Mouse (Mus musculus): ENCODE data around the gene Nccrp1. TPM values are rescaled to one million over a fixed set of nuclear protein-coding genes. Genes with fewer than 3 reads are reported as not detected.
A peak's percentile ranks its signal among the peaks of the same experiment; 100 is the strongest.
"Not testable (repeated sequence)": the region's sequence is repeated elsewhere in the genome, so short reads cannot be mapped to it uniquely, and the experiment has no call there.

The Nccrp1 gene
- total and polyA plus RNA-seq, 2 experiments from 2014 or later = not detected

DNA sequence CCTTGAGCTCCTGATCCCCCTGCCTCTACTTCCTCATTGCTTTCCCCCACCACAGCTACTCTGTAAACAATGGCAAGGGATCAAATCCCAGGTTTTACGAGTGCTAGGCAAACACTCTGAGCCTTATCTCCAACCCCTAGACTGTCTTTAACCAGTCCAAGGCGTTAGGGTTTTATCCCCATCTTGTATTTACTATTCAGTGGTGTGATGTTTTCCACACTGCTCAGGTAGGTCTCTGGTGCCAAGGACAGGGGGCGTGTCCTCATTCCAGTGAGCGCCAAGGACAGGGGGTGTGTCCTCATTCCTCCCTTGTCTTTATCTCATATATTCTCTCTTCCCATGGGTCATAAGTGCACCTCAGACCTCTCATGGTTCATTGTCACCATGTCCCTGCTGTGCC is 6.5 kb downstream of the Nccrp1 start, which contains the start of gene Sycn:
Gene Sycn, plus strand, starts transcription at position 360 of the 400 bp plus-strand sequence.
- H3K9me3 ChIP-seq (replicated peaks; ENCODE audit: control insufficient read depth, low read length) = no peaks in the 10 kb centered on the region
- peaks cover 22% of the 10 kb centered on the region for H3K27me3 ChIP-seq (ENCODE audit: control insufficient read depth, insufficient read depth, low read length)
- H3K27ac ChIP-seq (ENCODE audit: low read depth) = no peak within 1 kb of the TSS
- no peak within 1 kb of the TSS for H3K9ac ChIP-seq (replicated peaks; ENCODE audit: low read depth, low read length)
- no peak within 1 kb of the TSS for H3K4me2 ChIP-seq (ENCODE audit: low read depth, low read length)
- DNase-seq (ENCODE audit: low spot score) (no peak), ATAC-seq (ENCODE audit: insufficient read depth, low read depth) (no peak)
- TF ChIP-seq CTCF (IDR thresholded peaks at IDR 0.05; ENCODE audit: low read depth) = no peak
- H3K4me1 ChIP-seq (ENCODE audit: control insufficient read depth, insufficient read depth) = peaks cover 4% of the 10 kb centered on the region; the same call in 1 of the 2 replicates
- no peak within 1 kb of the TSS for H3K4me3 ChIP-seq (ENCODE audit: low read depth, low read length)
- WGBS = 50% methylated on average over 4 of the region's 4 CpGs
- H3K36me3 ChIP-seq (replicated peaks; ENCODE audit: control insufficient read depth, insufficient read depth, low read length) = no peaks in the 10 kb centered on the region

DNA sequence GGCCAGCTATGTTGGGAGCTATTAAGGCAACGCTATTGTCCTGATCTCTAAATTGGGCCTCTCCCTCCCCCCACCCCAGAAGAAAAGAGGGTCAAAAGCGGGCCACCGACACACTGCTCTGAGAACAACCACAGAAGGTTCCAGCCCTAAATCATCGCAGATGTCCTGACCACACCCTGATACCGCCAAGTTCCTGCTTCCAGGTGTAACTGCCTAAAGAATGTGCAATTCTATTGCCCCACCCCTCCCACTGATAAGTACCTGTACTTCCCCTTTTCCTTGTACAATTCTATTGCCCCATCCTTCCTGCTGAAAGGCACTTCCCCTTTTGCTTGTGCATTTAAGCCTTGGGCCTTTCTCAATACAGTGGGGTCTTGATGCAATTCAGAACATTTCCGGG is 8.2 kb downstream of the Nccrp1 start:
- 89% methylated on average over 6 of the region's 6 CpGs for WGBS
- not testable (repeated sequence) for H3K27me3 ChIP-seq (ENCODE audit: control insufficient read depth, insufficient read depth, low read length); H3K9me3 ChIP-seq (replicated peaks; ENCODE audit: control insufficient read depth, low read length); H3K36me3 ChIP-seq (replicated peaks; ENCODE audit: control insufficient read depth, insufficient read depth, low read length); H3K4me1 ChIP-seq (ENCODE audit: control insufficient read depth, insufficient read depth); DNase-seq (ENCODE audit: low spot score); H3K9ac ChIP-seq (replicated peaks; ENCODE audit: low read depth, low read length); ATAC-seq (ENCODE audit: insufficient read depth, low read depth); H3K27ac ChIP-seq (ENCODE audit: low read depth); H3K4me2 ChIP-seq (ENCODE audit: low read depth, low read length); H3K4me3 ChIP-seq (ENCODE audit: low read depth, low read length)

DNA sequence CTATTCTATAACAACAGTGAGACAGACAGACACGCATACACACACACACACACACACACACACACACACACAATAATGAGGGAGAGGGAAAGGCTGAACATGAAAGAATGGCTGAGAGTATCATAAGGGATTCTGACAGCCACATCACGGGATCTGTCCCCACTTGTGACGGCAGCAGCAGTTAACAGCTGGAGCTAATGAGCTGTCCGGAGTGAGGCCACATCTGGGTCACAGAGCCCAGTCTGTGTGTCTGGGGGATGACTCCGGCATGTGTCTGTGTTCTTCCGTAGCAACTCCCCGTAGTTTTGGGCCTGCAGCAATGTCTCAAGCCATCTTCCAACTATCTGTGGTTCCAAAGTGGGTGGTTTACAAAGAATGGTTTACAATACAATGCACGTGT is 15.0 kb downstream of the Nccrp1 start:
- Histone ChIP-seq H3K4me1 (ENCODE audit: control insufficient read depth, insufficient read depth) (no peaks in the 10 kb centered on the region), H3K27ac (ENCODE audit: low read depth) (no peak overlapping the region), H3K27me3 (ENCODE audit: control insufficient read depth, insufficient read depth, low read length) (peaks cover 4% of the 10 kb centered on the region; the same call in 1 of the 2 replicates), H3K36me3 (replicated peaks; ENCODE audit: control insufficient read depth, insufficient read depth, low read length) (no peaks in the 10 kb centered on the region), H3K9me3 (replicated peaks; ENCODE audit: control insufficient read depth, low read length) (no peaks in the 10 kb centered on the region), H3K4me2 (ENCODE audit: low read depth, low read length) (no peak overlapping the region), H3K4me3 (ENCODE audit: low read depth, low read length) (no peak overlapping the region), H3K9ac (replicated peaks; ENCODE audit: low read depth, low read length) (no peak overlapping the region)
- no peak for ATAC-seq (ENCODE audit: insufficient read depth, low read depth)
- TF ChIP-seq CTCF (IDR thresholded peaks at IDR 0.05; ENCODE audit: low read depth) (no peak), EP300 (IDR thresholded peaks at IDR 0.05; ENCODE audit: low read depth) (no peak)
- WGBS = 73% methylated on average over 8 of the region's 8 CpGs
- no peak for DNase-seq (ENCODE audit: low spot score)

DNA sequence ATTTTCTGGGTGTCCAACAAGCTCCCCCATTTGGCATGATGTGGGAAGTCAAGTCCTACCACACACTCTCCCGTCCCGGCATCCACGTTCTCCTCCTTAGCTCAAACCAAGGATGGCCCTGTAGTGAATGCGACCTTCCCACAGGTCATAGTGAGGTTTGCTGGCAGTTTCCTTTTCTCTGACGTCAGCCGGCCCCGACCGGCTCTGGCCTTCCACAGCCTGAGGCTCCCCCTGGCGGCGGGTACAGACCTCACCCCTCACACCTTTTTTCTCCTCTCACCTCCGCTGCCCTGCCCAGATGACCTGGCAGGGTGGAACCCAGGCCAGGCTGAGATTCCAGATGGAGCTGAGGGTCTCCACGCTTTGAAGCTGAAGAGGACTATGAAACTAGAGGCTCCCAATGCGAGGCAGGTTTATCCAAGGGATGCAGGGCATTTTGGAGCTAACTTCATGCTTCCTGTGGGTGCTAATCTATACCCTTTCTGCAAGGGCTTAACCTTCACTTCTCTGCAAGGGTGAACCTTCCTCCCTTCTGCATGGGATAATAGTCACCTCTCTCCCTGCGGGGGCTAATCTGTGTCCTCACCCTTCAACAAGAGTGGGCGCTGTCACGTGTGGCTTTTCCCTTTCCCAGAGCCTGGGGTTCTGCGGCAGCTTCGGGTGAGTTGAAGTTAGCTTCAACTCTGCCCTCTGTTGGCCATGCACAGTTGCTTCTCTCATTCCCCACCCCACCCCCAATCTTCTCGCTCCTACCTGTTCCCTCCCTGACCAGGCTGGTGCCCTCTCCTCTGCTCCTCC is 18.9 kb downstream of the Nccrp1 start:
- no peaks in the 10 kb centered on the region for H3K4me1 ChIP-seq (ENCODE audit: control insufficient read depth, insufficient read depth)
- no peak overlapping the region for H3K4me3 ChIP-seq (ENCODE audit: low read depth, low read length)
- 5% methylated on average over 19 of the region's 19 CpGs for WGBS
- no peak overlapping the region for H3K9ac ChIP-seq (replicated peaks; ENCODE audit: low read depth, low read length)
- TF ChIP-seq EP300 (IDR thresholded peaks at IDR 0.05; ENCODE audit: low read depth) (no peak), CTCF (IDR thresholded peaks at IDR 0.05; ENCODE audit: low read depth) (peak; percentile 72)
- no peaks in the 10 kb centered on the region for H3K9me3 ChIP-seq (replicated peaks; ENCODE audit: control insufficient read depth, low read length)
- peaks cover 4% of the 10 kb centered on the region; the same call in 1 of the 2 replicates for H3K27me3 ChIP-seq (ENCODE audit: control insufficient read depth, insufficient read depth, low read length)
- ATAC-seq (ENCODE audit: insufficient read depth, low read depth) = peak; percentile 84
- peak; percentile 64 for DNase-seq (ENCODE audit: low spot score)
- H3K36me3 ChIP-seq (replicated peaks; ENCODE audit: control insufficient read depth, insufficient read depth, low read length) = no peaks in the 10 kb centered on the region
- H3K27ac ChIP-seq (ENCODE audit: low read depth) = no peak overlapping the region
- H3K4me2 ChIP-seq (ENCODE audit: low read depth, low read length) = no peak overlapping the region

DNA sequence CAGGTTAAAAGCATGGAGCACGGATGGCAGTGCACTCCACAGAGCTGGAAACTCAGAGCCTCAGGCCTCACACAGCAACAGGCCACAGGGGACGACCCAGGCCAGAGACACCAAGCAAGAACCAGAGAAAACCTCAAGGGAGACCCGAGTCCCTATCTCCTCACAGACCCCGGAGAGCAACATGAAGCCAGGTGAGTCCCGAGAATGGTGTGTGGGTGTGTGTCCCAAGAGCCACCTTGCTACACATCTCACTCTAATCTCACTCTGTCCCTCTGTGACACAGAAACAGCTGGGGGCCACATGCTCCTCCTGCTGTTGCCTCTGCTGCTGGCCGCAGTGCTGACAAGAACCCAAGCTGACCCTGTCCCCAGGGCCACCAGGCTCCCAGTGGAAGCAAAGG is 24.5 kb downstream of the Nccrp1 start, which contains the start of gene Ifnl3:
Gene Ifnl3, plus strand, starts transcription at position 301 of the 400 bp plus-strand sequence.
- not testable (repeated sequence) for H3K4me3 ChIP-seq (ENCODE audit: low read depth, low read length); H3K4me2 ChIP-seq (ENCODE audit: low read depth, low read length); H3K27ac ChIP-seq (ENCODE audit: low read depth); DNase-seq (ENCODE audit: low spot score); H3K4me1 ChIP-seq (ENCODE audit: control insufficient read depth, insufficient read depth); ATAC-seq (ENCODE audit: insufficient read depth, low read depth); H3K9ac ChIP-seq (replicated peaks; ENCODE audit: low read depth, low read length); H3K27me3 ChIP-seq (ENCODE audit: control insufficient read depth, insufficient read depth, low read length); H3K9me3 ChIP-seq (replicated peaks; ENCODE audit: control insufficient read depth, low read length); H3K36me3 ChIP-seq (replicated peaks; ENCODE audit: control insufficient read depth, insufficient read depth, low read length)
- 55% methylated on average over 4 of the region's 6 CpGs for WGBS

DNA sequence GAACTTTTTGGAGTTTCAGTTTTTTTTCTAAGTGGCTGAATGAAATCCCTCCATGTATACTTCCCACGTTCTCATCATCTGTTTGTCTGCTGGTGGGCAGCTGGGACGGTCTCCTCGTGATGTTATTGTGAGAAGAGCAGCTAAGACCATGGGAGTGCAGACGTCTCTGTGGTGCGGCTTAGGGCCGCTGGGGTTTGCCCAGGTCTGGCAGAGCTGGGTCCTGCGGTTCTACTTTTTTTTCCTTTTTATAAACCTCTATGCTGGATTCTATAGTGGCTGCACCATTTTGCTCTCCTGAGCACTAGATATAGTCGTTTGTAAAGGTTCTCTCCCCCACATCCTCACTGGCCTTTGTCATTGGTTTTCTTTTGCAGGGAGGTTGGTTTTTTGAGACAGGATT is 35.6 kb downstream of the Nccrp1 start:
- Histone ChIP-seq H3K27me3 (ENCODE audit: control insufficient read depth, insufficient read depth, low read length) (no peaks in the 10 kb centered on the region), H3K9me3 (replicated peaks; ENCODE audit: control insufficient read depth, low read length) (no peaks in the 10 kb centered on the region), H3K9ac (replicated peaks; ENCODE audit: low read depth, low read length) (no peak overlapping the region), H3K4me1 (ENCODE audit: control insufficient read depth, insufficient read depth) (no peaks in the 10 kb centered on the region), H3K27ac (ENCODE audit: low read depth) (no peak overlapping the region), H3K4me2 (ENCODE audit: low read depth, low read length) (no peak overlapping the region), H3K4me3 (ENCODE audit: low read depth, low read length) (no peak overlapping the region), H3K36me3 (replicated peaks; ENCODE audit: control insufficient read depth, insufficient read depth, low read length) (no peaks in the 10 kb centered on the region)
- 66% methylated on average over 8 of the region's 8 CpGs for WGBS
- TF ChIP-seq EP300 (IDR thresholded peaks at IDR 0.05; ENCODE audit: low read depth) (no peak), CTCF (IDR thresholded peaks at IDR 0.05; ENCODE audit: low read depth) (no peak)
- DNase-seq (ENCODE audit: low spot score) = no peak
- ATAC-seq (ENCODE audit: insufficient read depth, low read depth) = no peak

DNA sequence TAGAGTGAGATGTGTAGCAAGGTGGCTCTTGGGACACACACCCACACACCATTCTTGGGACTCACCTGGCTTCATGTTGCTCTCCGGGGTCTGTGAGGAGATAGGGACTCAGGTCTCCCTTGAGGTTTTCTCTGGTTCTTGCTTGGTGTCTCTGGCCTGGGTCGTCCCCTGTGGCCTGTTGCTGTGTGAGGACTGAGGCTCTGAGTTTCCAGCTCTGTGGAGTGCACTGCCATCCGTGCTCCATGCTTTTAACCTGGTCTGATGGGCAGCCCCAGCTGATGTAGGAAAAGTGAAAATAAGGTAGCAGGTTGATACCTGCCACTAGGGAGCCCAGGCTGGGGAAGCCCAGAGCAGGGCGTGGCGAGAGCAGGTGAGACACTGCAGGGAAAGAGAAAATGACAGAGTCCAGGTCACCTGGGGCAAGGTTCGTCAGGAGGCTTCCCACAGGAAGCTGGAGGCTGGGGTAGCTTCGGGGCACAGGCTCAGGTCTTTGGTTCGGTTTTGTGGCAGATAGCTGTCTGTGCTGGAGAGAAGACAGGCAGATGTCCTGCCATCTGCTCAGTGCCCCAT is 36.6 kb downstream of the Nccrp1 start, which contains the start of gene Ifnl2:
Gene Ifnl2, minus strand, starts transcription at position 51 of the 570 bp plus-strand sequence.
- not testable (repeated sequence) for DNase-seq (ENCODE audit: low spot score); H3K9ac ChIP-seq (replicated peaks; ENCODE audit: low read depth, low read length); H3K4me1 ChIP-seq (ENCODE audit: control insufficient read depth, insufficient read depth); H3K36me3 ChIP-seq (replicated peaks; ENCODE audit: control insufficient read depth, insufficient read depth, low read length); ATAC-seq (ENCODE audit: insufficient read depth, low read depth); H3K9me3 ChIP-seq (replicated peaks; ENCODE audit: control insufficient read depth, low read length); H3K4me2 ChIP-seq (ENCODE audit: low read depth, low read length); H3K4me3 ChIP-seq (ENCODE audit: low read depth, low read length); H3K27ac ChIP-seq (ENCODE audit: low read depth); H3K27me3 ChIP-seq (ENCODE audit: control insufficient read depth, insufficient read depth, low read length)
- 57% methylated on average over 8 of the region's 8 CpGs for WGBS

DNA sequence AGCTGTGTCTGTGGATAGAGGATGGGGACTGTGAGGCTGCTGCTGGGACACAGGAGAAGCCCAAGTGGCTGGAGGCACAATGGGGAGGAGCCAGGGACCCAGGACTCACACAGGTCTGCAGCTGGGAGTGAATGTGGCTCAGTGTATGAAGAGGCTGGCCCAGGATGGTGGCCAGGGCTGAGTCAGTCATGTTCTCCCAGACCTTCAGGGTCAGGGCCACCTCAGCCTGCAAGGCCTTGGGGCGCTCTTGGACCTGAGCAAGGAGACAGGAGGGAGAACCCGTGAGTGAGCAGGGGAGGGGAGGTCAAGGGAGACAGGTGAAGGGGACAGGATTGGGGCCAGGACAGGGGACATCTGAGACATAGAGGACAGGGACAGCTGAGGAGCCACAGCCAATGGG is 37.9 kb downstream of the Nccrp1 start:
- H3K36me3 ChIP-seq (replicated peaks; ENCODE audit: control insufficient read depth, insufficient read depth, low read length); H3K9me3 ChIP-seq (replicated peaks; ENCODE audit: control insufficient read depth, low read length); H3K4me3 ChIP-seq (ENCODE audit: low read depth, low read length); H3K27me3 ChIP-seq (ENCODE audit: control insufficient read depth, insufficient read depth, low read length); ATAC-seq (ENCODE audit: insufficient read depth, low read depth); H3K4me1 ChIP-seq (ENCODE audit: control insufficient read depth, insufficient read depth); H3K27ac ChIP-seq (ENCODE audit: low read depth); DNase-seq (ENCODE audit: low spot score); H3K4me2 ChIP-seq (ENCODE audit: low read depth, low read length); H3K9ac ChIP-seq (replicated peaks; ENCODE audit: low read depth, low read length): not testable (repeated sequence)
- 42% methylated on average over 2 of the region's 2 CpGs for WGBS

Measured in heart, postnatal 0 days (tissue).